Mouse (Mus musculus): ENCODE results near the gene Cyp2t4. TPM values are rescaled to one million over a fixed set of nuclear protein-coding genes. Genes with fewer than 3 reads are reported as not detected.
A peak's percentile ranks its signal among the peaks of the same experiment; 100 is the strongest.

Cyp2t4 gene
- polyA plus RNA-seq, 1 experiment from 2014 or later = 0.20 TPM

- no peaks in the 10 kb centered on the region for H3K27me3 ChIP-seq (ENCODE audit: insufficient read depth, low read length)
- no peak overlapping the region for H3K4me2 ChIP-seq
- no peak for ATAC-seq (ENCODE audit: insufficient read depth)
- H3K36me3 ChIP-seq (ENCODE audit: insufficient read depth) = peaks cover 47% of the 10 kb centered on the region
- peaks cover 9% of the 10 kb centered on the region for H3K4me1 ChIP-seq (ENCODE audit: insufficient read depth)
- no peak overlapping the region for H3K9ac ChIP-seq
- H3K4me3 ChIP-seq (ENCODE audit: low read depth, low read length) = no peak overlapping the region
- no peak for TF ChIP-seq CTCF (IDR thresholded peaks at IDR 0.05; ENCODE audit: low read depth)
- H3K9me3 ChIP-seq (ENCODE audit: low read depth, low read length) = no peaks in the 10 kb centered on the region
- DNase-seq = no peak
- WGBS = 62% methylated on average over 1 of the region's 1 CpGs
- peak overlapping the region; percentile 91; the same call in 1 of the 2 replicates for H3K27ac ChIP-seq (ENCODE audit: low read depth)
These were observed 29.0 kb downstream of the Cyp2t4 start for GRCm38 (mm10) chr7:27182498-27182897.

- ATAC-seq (ENCODE audit: insufficient read depth) = no peak
- TF ChIP-seq CTCF (IDR thresholded peaks at IDR 0.05; ENCODE audit: low read depth) = peak; percentile 79
- Histone ChIP-seq H3K4me3 (ENCODE audit: low read depth, low read length) (no peak overlapping the region), H3K27me3 (ENCODE audit: insufficient read depth, low read length) (no peaks in the 10 kb centered on the region), H3K9ac (no peak overlapping the region), H3K9me3 (ENCODE audit: low read depth, low read length) (no peaks in the 10 kb centered on the region), H3K4me2 (no peak overlapping the region), H3K4me1 (ENCODE audit: insufficient read depth) (no peaks in the 10 kb centered on the region), H3K36me3 (ENCODE audit: insufficient read depth) (peaks cover 72% of the 10 kb centered on the region), H3K27ac (ENCODE audit: low read depth) (no peak overlapping the region)
- WGBS = 66% methylated on average over 3 of the region's 3 CpGs
- peak; percentile 71 for DNase-seq
These were observed 31.4 kb downstream of the Cyp2t4 start for GRCm38 (mm10) chr7:27184964-27185363.

GRCm38 (mm10) chr7:27185986-27186385 lies 32.5 kb downstream of the Cyp2t4 start:
- peaks cover 82% of the 10 kb centered on the region for H3K36me3 ChIP-seq (ENCODE audit: insufficient read depth)

GRCm38 (mm10) chr7:27189271-27189931 lies 35.9 kb downstream of the Cyp2t4 start:
- WGBS = 94% methylated on average over 10 of the region's 10 CpGs
- Histone ChIP-seq H3K27ac (ENCODE audit: low read depth) (no peak overlapping the region), H3K4me1 (ENCODE audit: insufficient read depth) (no peaks in the 10 kb centered on the region), H3K9me3 (ENCODE audit: low read depth, low read length) (no peaks in the 10 kb centered on the region), H3K27me3 (ENCODE audit: insufficient read depth, low read length) (no peaks in the 10 kb centered on the region), H3K36me3 (ENCODE audit: insufficient read depth) (peaks cover 98% of the 10 kb centered on the region), H3K4me3 (ENCODE audit: low read depth, low read length) (no peak overlapping the region), H3K9ac (no peak overlapping the region), H3K4me2 (no peak overlapping the region)
- DNase-seq (no peak), ATAC-seq (ENCODE audit: insufficient read depth) (no peak)
- TF ChIP-seq CTCF (IDR thresholded peaks at IDR 0.05; ENCODE audit: low read depth) = peak; percentile 48

More at GRCm38 (mm10) chr7:27185986-27186385, 32.5 kb downstream of the Cyp2t4 start:
- 92% methylated on average over 5 of the region's 5 CpGs for WGBS
- Histone ChIP-seq H3K9me3 (ENCODE audit: low read depth, low read length) (no peaks in the 10 kb centered on the region), H3K4me3 (ENCODE audit: low read depth, low read length) (no peak overlapping the region), H3K27ac (ENCODE audit: low read depth) (no peak overlapping the region), H3K9ac (no peak overlapping the region), H3K4me1 (ENCODE audit: insufficient read depth) (no peaks in the 10 kb centered on the region), H3K4me2 (no peak overlapping the region), H3K27me3 (ENCODE audit: insufficient read depth, low read length) (no peaks in the 10 kb centered on the region)
- no peak for TF ChIP-seq CTCF (IDR thresholded peaks at IDR 0.05; ENCODE audit: low read depth)
- DNase-seq (no peak), ATAC-seq (ENCODE audit: insufficient read depth) (no peak)

- Histone ChIP-seq H3K36me3 (ENCODE audit: insufficient read depth) (peaks cover 76% of the 10 kb centered on the region), H3K9me3 (ENCODE audit: low read depth, low read length) (no peaks in the 10 kb centered on the region), H3K27me3 (ENCODE audit: insufficient read depth, low read length) (no peaks in the 10 kb centered on the region), H3K4me3 (ENCODE audit: low read depth, low read length) (no peak overlapping the region), H3K27ac (ENCODE audit: low read depth) (no peak overlapping the region), H3K9ac (no peak overlapping the region), H3K4me2 (no peak overlapping the region), H3K4me1 (ENCODE audit: insufficient read depth) (peaks cover 5% of the 10 kb centered on the region)
- 94% methylated on average over 5 of the region's 5 CpGs for WGBS
- ATAC-seq (ENCODE audit: insufficient read depth) = no peak
- TF ChIP-seq CTCF (IDR thresholded peaks at IDR 0.05; ENCODE audit: low read depth) = no peak
- DNase-seq = no peak
These were observed 38.9 kb downstream of the Cyp2t4 start for GRCm38 (mm10) chr7:27192434-27192833.

GRCm38 (mm10) chr7:27193731-27194130 lies 40.2 kb downstream of the Cyp2t4 start:
- ATAC-seq (ENCODE audit: insufficient read depth) (no peak), DNase-seq (no peak)
- Histone ChIP-seq H3K36me3 (ENCODE audit: insufficient read depth) (peaks cover 69% of the 10 kb centered on the region), H3K27ac (ENCODE audit: low read depth) (no peak overlapping the region), H3K4me2 (peak overlapping the region; percentile 77), H3K27me3 (ENCODE audit: insufficient read depth, low read length) (no peaks in the 10 kb centered on the region), H3K9ac (peak overlapping the region; percentile 35), H3K4me1 (ENCODE audit: insufficient read depth) (peaks cover 5% of the 10 kb centered on the region), H3K4me3 (ENCODE audit: low read depth, low read length) (peak overlapping the region; percentile 75; the same call in 1 of the 2 replicates), H3K9me3 (ENCODE audit: low read depth, low read length) (no peaks in the 10 kb centered on the region)
- WGBS = 70% methylated on average over 4 of the region's 4 CpGs
- no peak for TF ChIP-seq CTCF (IDR thresholded peaks at IDR 0.05; ENCODE audit: low read depth)

- Histone ChIP-seq H3K4me2 (peak within 1 kb of the TSS; percentile 77), H3K9ac (peak within 1 kb of the TSS; percentile 85), H3K4me1 (ENCODE audit: insufficient read depth) (peaks cover 5% of the 10 kb centered on the region), H3K9me3 (ENCODE audit: low read depth, low read length) (no peaks in the 10 kb centered on the region), H3K36me3 (ENCODE audit: insufficient read depth) (peaks cover 52% of the 10 kb centered on the region), H3K4me3 (ENCODE audit: low read depth, low read length) (peak within 1 kb of the TSS; percentile 75), H3K27ac (ENCODE audit: low read depth) (peak within 1 kb of the TSS; percentile 100), H3K27me3 (ENCODE audit: insufficient read depth, low read length) (no peaks in the 10 kb centered on the region)
- DNase-seq (peak; percentile 99), ATAC-seq (ENCODE audit: insufficient read depth) (peak; percentile 99)
- under 1% methylated on average over 64 of the region's 64 CpGs for WGBS
- TF ChIP-seq CTCF (IDR thresholded peaks at IDR 0.05; ENCODE audit: low read depth) = no peak; the same call in 1 of the 2 replicates
These were observed 42.4 kb downstream of the Cyp2t4 start, which contains the start of the genes BC024978 and Snrpa for GRCm38 (mm10) chr7:27195681-27196611. TSS of gene BC024978 (plus strand) at chr7:27195781. TSS of gene Snrpa (minus strand) at chr7:27196271.

Measured in lung, embryonic 14.5 days (tissue).